Mouse (Mus musculus): ENCODE results near the gene Olfr402. TPM values are rescaled to one million over a fixed set of nuclear protein-coding genes. Genes with fewer than 3 reads are reported as not detected.
"Not testable (repeated sequence)": the region's sequence is repeated elsewhere in the genome, so short reads cannot be mapped to it uniquely, and the experiment has no call there.

The Olfr402 gene
- not detected in 2 replicates for polyA plus RNA-seq (2016; fragmentation: Nextera tagmentation; extraction: Ambion mirVana)

DNA sequence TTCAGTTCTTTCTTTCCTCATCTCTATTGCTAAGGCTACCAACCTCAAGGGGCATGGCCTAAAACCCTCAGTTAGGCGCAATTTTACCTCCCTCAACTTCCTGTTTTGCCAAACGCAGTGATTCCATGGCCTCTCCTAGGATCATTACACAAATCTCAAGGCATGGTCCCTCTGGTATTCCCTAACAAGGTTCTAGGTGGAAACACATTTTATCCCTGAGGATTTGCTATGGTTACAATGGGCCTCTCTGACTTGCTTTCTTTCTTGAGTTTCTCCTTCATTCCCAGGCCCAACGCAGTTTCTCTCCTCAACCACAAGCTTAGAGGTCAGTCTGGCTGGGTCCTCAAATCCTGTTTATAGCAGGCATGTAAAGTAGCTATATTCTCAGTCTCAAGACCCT, at the start of gene Olfr402:
Olfr402 (plus strand) TSS at position 301 of the 400 bp plus-strand sequence.
- Histone ChIP-seq H3K27me3 (no peaks in the 10 kb centered on the region), H3K36me3 (replicated peaks) (no peaks in the 10 kb centered on the region), H3K27ac (no peak within 1 kb of the TSS), H3K4me2 (no peak within 1 kb of the TSS), H3K9ac (no peak within 1 kb of the TSS), H3K4me3 (replicated peaks) (no peak within 1 kb of the TSS), H3K4me1 (no peaks in the 10 kb centered on the region), H3K9me3 (peaks cover 51% of the 10 kb centered on the region)
- no peak for ATAC-seq (ENCODE audit: low FRiP score)
- 65% methylated on average over 3 of the region's 3 CpGs for WGBS

DNA sequence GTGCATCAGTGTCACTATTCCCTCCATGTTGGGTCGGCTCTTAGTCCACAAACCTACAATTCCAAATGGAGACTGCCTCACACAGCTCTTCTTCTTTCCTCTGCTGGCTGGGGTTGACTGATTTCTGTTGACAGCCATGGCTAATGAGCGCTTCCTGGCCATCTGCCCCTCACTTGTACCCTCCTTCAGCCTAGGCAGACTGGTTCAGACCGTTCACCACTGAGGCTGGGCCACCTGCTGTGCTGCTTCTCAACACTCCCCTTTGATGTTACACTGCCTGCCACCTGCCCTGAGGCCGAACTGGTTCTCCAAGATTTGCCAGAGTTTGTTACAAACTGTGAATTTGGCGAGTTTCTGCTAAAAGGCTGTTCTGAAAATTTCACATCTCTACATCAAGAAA, 48.3 kb upstream of the Olfr402 start:
- H3K9ac ChIP-seq = no peak overlapping the region
- 36% methylated on average over 5 of the region's 5 CpGs for WGBS

DNA sequence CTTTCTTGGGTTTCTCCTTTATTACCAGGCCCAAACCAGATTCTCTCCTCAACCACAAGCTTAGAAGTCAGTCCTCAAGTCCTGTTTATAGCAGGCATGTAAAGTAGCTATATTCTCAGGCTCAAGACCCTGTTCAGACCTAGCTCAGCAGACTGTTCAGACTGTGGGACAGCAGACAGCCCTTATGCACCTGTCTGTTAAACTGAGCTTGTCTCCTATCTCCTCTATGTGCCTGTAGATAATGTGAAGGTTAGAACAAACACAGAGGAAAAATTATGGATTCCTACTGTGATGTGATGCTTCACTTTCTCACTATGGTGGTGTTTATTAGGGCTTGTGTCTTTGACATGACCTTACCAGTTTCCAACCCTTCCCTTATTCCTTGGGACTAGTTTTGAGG, 39.9 kb upstream of the Olfr402 start, which contains the start of gene Olfr401:
Olfr401 (plus strand) TSS at position 301 of the 400 bp plus-strand sequence.
- Histone ChIP-seq H3K4me3 (replicated peaks) (no peak within 1 kb of the TSS), H3K9ac (no peak within 1 kb of the TSS), H3K27me3 (no peaks in the 10 kb centered on the region), H3K4me2 (no peak within 1 kb of the TSS), H3K9me3 (peaks cover 42% of the 10 kb centered on the region), H3K4me1 (no peaks in the 10 kb centered on the region), H3K36me3 (replicated peaks) (no peaks in the 10 kb centered on the region), H3K27ac (no peak within 1 kb of the TSS)
- ATAC-seq (ENCODE audit: low FRiP score) = no peak

More for the DNA sequence above, 48.3 kb upstream of the Olfr402 start:
- H3K36me3 ChIP-seq (replicated peaks) = no peaks in the 10 kb centered on the region
- H3K27ac ChIP-seq = no peak overlapping the region
- no peaks in the 10 kb centered on the region for H3K4me1 ChIP-seq
- H3K4me2 ChIP-seq = no peak overlapping the region
- no peaks in the 10 kb centered on the region for H3K27me3 ChIP-seq
- H3K9me3 ChIP-seq = peaks cover 36% of the 10 kb centered on the region
- H3K4me3 ChIP-seq (replicated peaks) = no peak overlapping the region
- ATAC-seq (ENCODE audit: low FRiP score) = no peak

DNA sequence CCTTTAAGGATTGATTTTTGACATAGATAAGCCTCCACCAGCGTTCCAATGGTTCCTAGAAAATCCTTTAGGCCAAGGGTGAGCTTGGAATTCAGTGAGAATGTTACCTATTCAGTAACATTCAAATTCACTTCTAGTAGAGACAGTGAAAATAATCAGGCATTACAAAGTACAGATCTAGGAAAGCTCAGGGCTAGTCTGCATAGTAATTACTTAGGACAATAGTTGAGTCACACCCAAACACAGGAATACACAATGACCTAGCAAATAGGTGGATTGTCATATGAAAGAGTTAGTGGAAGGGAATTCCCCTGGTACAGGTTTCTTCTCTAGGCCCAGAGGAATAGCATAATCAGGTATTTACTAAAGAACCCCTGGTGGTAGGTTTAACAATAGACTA, 13.3 kb upstream of the Olfr402 start:
- peaks cover 59% of the 10 kb centered on the region for H3K9me3 ChIP-seq
- 30% methylated on average over 1 of the region's 1 CpGs for WGBS
- not testable (repeated sequence) for ATAC-seq (ENCODE audit: low FRiP score); H3K27me3 ChIP-seq; H3K4me3 ChIP-seq (replicated peaks); H3K4me2 ChIP-seq; H3K36me3 ChIP-seq (replicated peaks); H3K27ac ChIP-seq; H3K4me1 ChIP-seq; H3K9ac ChIP-seq

DNA sequence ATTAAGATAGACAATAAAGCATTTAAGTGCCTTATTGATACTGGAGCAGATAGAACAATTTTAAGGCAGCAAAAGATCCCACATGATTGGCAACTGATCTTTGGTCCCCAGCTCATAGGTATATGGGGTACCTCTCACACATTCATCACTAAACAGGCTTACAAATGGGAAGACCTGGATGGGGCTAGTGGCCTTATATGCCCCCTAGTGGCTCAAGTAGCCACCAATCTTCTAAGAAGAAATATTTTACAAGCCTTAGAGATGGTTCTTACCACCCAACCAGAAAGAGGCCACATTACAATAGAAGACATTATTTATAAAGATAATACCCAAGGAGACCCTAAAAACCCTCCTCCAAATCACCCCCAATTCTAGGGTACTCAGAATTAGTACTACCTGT, 7.5 kb upstream of the Olfr402 start:
- peaks cover 64% of the 10 kb centered on the region for H3K9me3 ChIP-seq
- H3K27ac ChIP-seq = no peak overlapping the region
- ATAC-seq (ENCODE audit: low FRiP score) = no peak
- H3K27me3 ChIP-seq = no peaks in the 10 kb centered on the region
- H3K4me1 ChIP-seq = no peaks in the 10 kb centered on the region
- no peak overlapping the region for H3K4me3 ChIP-seq (replicated peaks)
- no peak overlapping the region for H3K9ac ChIP-seq
- no peak overlapping the region for H3K4me2 ChIP-seq
- no peaks in the 10 kb centered on the region for H3K36me3 ChIP-seq (replicated peaks)

DNA sequence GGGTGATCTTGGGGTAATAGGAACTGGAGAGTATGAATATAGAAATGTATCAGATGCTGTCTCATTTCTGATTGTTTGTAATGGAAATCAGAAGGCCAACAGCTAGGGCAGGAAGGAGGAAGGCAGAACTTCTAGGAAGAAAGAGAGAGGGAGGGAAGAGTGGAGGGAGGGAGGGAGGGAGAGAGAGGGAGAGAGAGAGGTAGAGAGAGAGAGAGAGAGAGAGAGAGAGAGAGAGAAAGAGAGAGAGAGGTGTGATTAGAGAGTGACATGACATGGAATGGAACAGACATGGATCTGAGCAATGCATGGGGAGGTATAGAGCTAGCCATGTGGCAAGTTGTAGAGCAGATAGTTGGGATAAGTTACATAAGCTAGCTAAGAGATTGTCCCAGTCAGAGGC, 15.4 kb downstream of the Olfr402 start:
- Histone ChIP-seq H3K27me3 (no peaks in the 10 kb centered on the region), H3K27ac (no peak overlapping the region), H3K9me3 (peaks cover 16% of the 10 kb centered on the region), H3K4me1 (no peaks in the 10 kb centered on the region), H3K36me3 (replicated peaks) (no peaks in the 10 kb centered on the region), H3K9ac (no peak overlapping the region), H3K4me2 (no peak overlapping the region), H3K4me3 (replicated peaks) (no peak overlapping the region)
- no peak for ATAC-seq (ENCODE audit: low FRiP score)

DNA sequence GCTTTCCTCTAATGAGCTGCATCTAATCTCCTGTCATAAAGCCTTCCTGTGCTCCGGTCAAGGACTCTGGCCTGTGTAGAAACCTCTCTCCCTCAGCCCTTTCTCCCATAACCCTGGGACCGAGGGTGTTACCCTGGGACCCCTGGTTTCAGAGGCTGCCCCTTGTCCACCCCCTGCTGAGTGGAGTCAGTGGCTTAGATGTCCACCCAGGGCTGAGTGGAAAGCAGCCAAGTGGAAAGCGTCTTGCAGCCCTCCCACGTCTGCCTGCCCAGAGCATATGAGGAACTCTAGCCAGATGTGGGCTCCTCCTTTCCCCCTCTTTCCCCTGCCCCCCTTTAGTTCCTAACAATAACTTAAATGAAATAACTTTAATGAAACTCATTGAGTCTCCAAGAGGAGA, 29.8 kb downstream of the Olfr402 start:
- no peak overlapping the region for H3K4me3 ChIP-seq (replicated peaks)
- H3K27ac ChIP-seq = no peak overlapping the region
- no peak overlapping the region for H3K9ac ChIP-seq
- H3K9me3 ChIP-seq = peaks cover 31% of the 10 kb centered on the region
- H3K4me2 ChIP-seq = no peak overlapping the region
- H3K27me3 ChIP-seq = no peaks in the 10 kb centered on the region
- no peaks in the 10 kb centered on the region for H3K4me1 ChIP-seq
- 89% methylated on average over 4 of the region's 4 CpGs for WGBS
- no peaks in the 10 kb centered on the region for H3K36me3 ChIP-seq (replicated peaks)
- ATAC-seq (ENCODE audit: low FRiP score) = no peak

DNA sequence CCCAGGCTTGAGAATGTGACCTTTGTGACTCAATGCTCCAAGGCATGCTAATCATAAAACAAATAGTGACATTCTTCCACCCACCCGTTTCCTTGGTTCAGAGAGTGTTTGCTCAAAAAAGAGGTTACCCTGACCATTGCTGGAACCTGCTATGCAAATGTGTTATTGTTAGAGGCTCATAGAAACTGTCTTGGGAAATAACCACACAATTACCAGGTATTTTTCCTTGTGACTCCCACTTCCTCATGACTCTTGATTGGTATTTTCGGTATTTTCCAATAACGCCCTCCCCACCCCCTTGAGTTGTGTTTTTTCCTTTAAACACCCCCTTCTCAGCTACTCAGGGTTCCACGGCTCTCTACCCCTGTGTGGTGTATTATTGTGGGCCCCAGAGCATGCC, 30.4 kb downstream of the Olfr402 start:
- H3K4me1 ChIP-seq = no peaks in the 10 kb centered on the region
- no peak for ATAC-seq (ENCODE audit: low FRiP score)
- H3K4me2 ChIP-seq = no peak overlapping the region
- no peaks in the 10 kb centered on the region for H3K27me3 ChIP-seq
- 84% methylated on average over 4 of the region's 4 CpGs for WGBS
- peaks cover 35% of the 10 kb centered on the region for H3K9me3 ChIP-seq
- H3K36me3 ChIP-seq (replicated peaks) = no peaks in the 10 kb centered on the region
- H3K27ac ChIP-seq = no peak overlapping the region
- H3K9ac ChIP-seq = no peak overlapping the region
- no peak overlapping the region for H3K4me3 ChIP-seq (replicated peaks)

DNA sequence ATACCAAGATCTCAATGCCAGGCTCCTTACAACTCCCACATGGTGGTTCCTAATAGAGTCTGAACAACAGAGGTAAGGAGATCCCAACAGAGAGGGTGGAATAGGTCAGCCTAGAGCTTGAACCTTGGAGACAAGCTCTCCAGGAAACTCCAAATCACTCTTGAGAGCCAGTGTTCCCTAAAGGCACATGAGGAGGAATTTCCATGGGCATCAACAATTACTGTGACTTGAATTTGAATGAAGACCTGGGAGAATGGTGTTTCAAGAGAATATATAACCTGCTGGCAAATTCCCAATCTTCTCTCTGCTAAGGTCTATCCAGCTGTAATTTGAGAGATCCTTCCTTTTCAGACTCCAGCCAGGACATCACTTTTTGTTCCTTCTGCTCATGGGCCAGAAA, 32.6 kb downstream of the Olfr402 start, which contains the start of gene Olfr403:
Olfr403 (plus strand) TSS at position 301 of the 400 bp plus-strand sequence.
- H3K9me3 ChIP-seq = peaks cover 33% of the 10 kb centered on the region

More for the DNA sequence above, 32.6 kb downstream of the Olfr402 start, which contains the start of gene Olfr403:
- Histone ChIP-seq H3K4me3 (replicated peaks) (no peak within 1 kb of the TSS), H3K4me1 (no peaks in the 10 kb centered on the region), H3K9ac (no peak within 1 kb of the TSS), H3K36me3 (replicated peaks) (no peaks in the 10 kb centered on the region), H3K27me3 (no peaks in the 10 kb centered on the region), H3K4me2 (no peak within 1 kb of the TSS), H3K27ac (no peak within 1 kb of the TSS)
- no peak for ATAC-seq (ENCODE audit: low FRiP score)

Other genes starting within 250 kb of the Olfr402 start
- gene Olfr395, start 244.2 kb upstream of the Olfr402 start, polyA plus RNA-seq (2016; fragmentation: Nextera tagmentation; extraction: Ambion mirVana) = not detected in 2 replicates
- gene Olfr23, start 216.9 kb upstream of the Olfr402 start, polyA plus RNA-seq (2016; fragmentation: Nextera tagmentation; extraction: Ambion mirVana) = not detected in 2 replicates
- gene Olfr397, start 192.7 kb upstream of the Olfr402 start, polyA plus RNA-seq (2016; fragmentation: Nextera tagmentation; extraction: Ambion mirVana) = not detected in 2 replicates
- gene Olfr398, start 163.1 kb upstream of the Olfr402 start, polyA plus RNA-seq (2016; fragmentation: Nextera tagmentation; extraction: Ambion mirVana) = not detected in 2 replicates
- gene Olfr139, start 97.0 kb upstream of the Olfr402 start, polyA plus RNA-seq (2016; fragmentation: Nextera tagmentation; extraction: Ambion mirVana) = not detected in 2 replicates
- not detected in 2 replicates for gene Olfr399, start 96.9 kb upstream of the Olfr402 start, polyA plus RNA-seq (2016; fragmentation: Nextera tagmentation; extraction: Ambion mirVana)
- not detected in 2 replicates for gene Zfp616, start 83.6 kb upstream of the Olfr402 start, polyA plus RNA-seq (2016; fragmentation: Nextera tagmentation; extraction: Ambion mirVana)
- gene Olfr401, start 39.8 kb upstream of the Olfr402 start, polyA plus RNA-seq (2016; fragmentation: Nextera tagmentation; extraction: Ambion mirVana) = not detected in 2 replicates
- not detected in 2 replicates for gene Olfr403, start 32.7 kb downstream of the Olfr402 start, polyA plus RNA-seq (2016; fragmentation: Nextera tagmentation; extraction: Ambion mirVana)
- not detected in 2 replicates for gene Olfr43, start 57.9 kb downstream of the Olfr402 start, polyA plus RNA-seq (2016; fragmentation: Nextera tagmentation; extraction: Ambion mirVana)
- not detected in 2 replicates for gene Olfr406, start 106.3 kb downstream of the Olfr402 start, polyA plus RNA-seq (2016; fragmentation: Nextera tagmentation; extraction: Ambion mirVana)
- gene Olfr59, start 130.2 kb downstream of the Olfr402 start, polyA plus RNA-seq (2016; fragmentation: Nextera tagmentation; extraction: Ambion mirVana) = not detected in 2 replicates
- gene Olfr410, start 184.5 kb downstream of the Olfr402 start, polyA plus RNA-seq (2016; fragmentation: Nextera tagmentation; extraction: Ambion mirVana) = not detected in 2 replicates
- gene Olfr411, start 199.1 kb downstream of the Olfr402 start, polyA plus RNA-seq (2016; fragmentation: Nextera tagmentation; extraction: Ambion mirVana) = not detected in 2 replicates
- gene Olfr412, start 208.5 kb downstream of the Olfr402 start, polyA plus RNA-seq (2016; fragmentation: Nextera tagmentation; extraction: Ambion mirVana) = not detected in 2 replicates

Measured in forebrain, embryonic 12.5 days (tissue).